Mouse (Mus musculus) kidney, embryonic 16.5 days (tissue): ENCODE results near the gene Atp5s. TPM values are rescaled to one million over a fixed set of nuclear protein-coding genes. Genes with fewer than 3 reads are reported as not detected.

Experiments
- ATAC-seq: fragments of 200-750 bp; cut with Nextera tagmentation; 2 replicates; pipeline ENCODE4 v1.8.0; 2017; ENCODE audit warnings: moderate TSS enrichment; ENCODE audit not compliant: low FRiP score, low TSS enrichment
- H3K27ac ChIP-seq: fragments of 300-500 bp; sonication (generic); 2 replicates; pipeline ENCODE4 v1.5.1; 2014; ENCODE audit warnings: low read length
- H3K27me3 ChIP-seq: fragments of 300-500 bp; sonication (generic); 2 replicates; pipeline ENCODE4 v1.6.1; 2014; ENCODE audit warnings: low read length, control low read depth, mixed read lengths; ENCODE audit not compliant: insufficient read depth
- H3K36me3 ChIP-seq: fragments of 300-500 bp; sonication (generic); 2 replicates; pipeline ENCODE4 v1.6.1; 2014; ENCODE audit warnings: low read length, control low read depth, mixed read lengths; ENCODE audit not compliant: insufficient read depth
- H3K4me1 ChIP-seq: fragments of 300-500 bp; sonication (generic); 2 replicates; pipeline ENCODE4 v1.6.1; 2014; ENCODE audit warnings: low read length, control low read depth, mixed read lengths; ENCODE audit not compliant: insufficient read depth
- H3K4me2 ChIP-seq: fragments of 300-500 bp; sonication (generic); replicated peaks from 2 replicates; pipeline ENCODE4 v1.6.1; 2014; ENCODE audit warnings: low read depth, low read length
- H3K4me3 ChIP-seq: fragments of 300-500 bp; sonication (generic); 2 replicates; pipeline ENCODE4 v1.5.1; 2014; ENCODE audit warnings: mild to moderate bottlenecking, low read length
- H3K9ac ChIP-seq: fragments of 300-500 bp; sonication (generic); replicated peaks from 2 replicates; pipeline ENCODE4 v1.6.1; 2014; ENCODE audit warnings: low read length
- H3K9me3 ChIP-seq: fragments of 300-500 bp; sonication (generic); 2 replicates; pipeline ENCODE4 v1.6.1; 2016; ENCODE audit warnings: low read length, control low read depth
- WGBS: fragments of 180-500 bp; shearing (Covaris S2); extraction: QIAGEN DNeasy Blood & Tissue Kit; methylation state at CpG from one replicate; pipeline ENCODE4 v1.1.7; 2014; 5-methylcytosine and 5-hydroxymethylcytosine counted together
- polyA plus RNA-seq: library from polyadenylated mRNA; unstranded; fragments of >200 nt; fragmentation: Nextera tagmentation; extraction: Ambion mirVana; gene quantifications from 2 replicates; pipeline ENCODE4 v1.2.1, GENCODE M21; 2015

Atp5s gene
- 31.7 and 33.5 TPM in 2 replicates for polyA plus RNA-seq

- Histone ChIP-seq H3K27ac (peak within 1 kb of the TSS; percentile 92), H3K4me3 (peak within 1 kb of the TSS; percentile 63), H3K4me2 (peak within 1 kb of the TSS; percentile 88), H3K36me3 (peaks cover 12% of the 10 kb centered on the region), H3K9ac (peak within 1 kb of the TSS; percentile 78), H3K9me3 (peaks cover 4% of the 10 kb centered on the region), H3K4me1 (peaks cover 10% of the 10 kb centered on the region; the same call in 1 of the 2 replicates), H3K27me3 (no peaks in the 10 kb centered on the region)
- under 1% methylated on average over 58 of the region's 60 CpGs for WGBS
- ATAC-seq = peak; percentile 97
Measured at GRCm38 (mm10) chr12:69724711-69725460, at the start of gene Atp5s, which contains the start of gene L2hgdh. Atp5s (plus strand) TSS chr12:69724950. L2hgdh (minus strand) TSS chr12:69724873.

- no peak for ATAC-seq
- no peak overlapping the region for H3K4me2 ChIP-seq
- no peaks in the 10 kb centered on the region for H3K36me3 ChIP-seq
- no peak overlapping the region for H3K27ac ChIP-seq
- no peak overlapping the region for H3K9ac ChIP-seq
- no peak overlapping the region for H3K4me3 ChIP-seq
- no peaks in the 10 kb centered on the region for H3K9me3 ChIP-seq
- peaks cover 28% of the 10 kb centered on the region for H3K4me1 ChIP-seq
- 89% methylated on average over 4 of the region's 4 CpGs for WGBS
- no peaks in the 10 kb centered on the region for H3K27me3 ChIP-seq
Measured at GRCm38 (mm10) chr12:69676157-69676556, 48.6 kb upstream of the Atp5s start.

GRCm38 (mm10) chr12:69680635-69681565 lies 43.9 kb upstream of the Atp5s start:
- H3K27ac ChIP-seq = peak overlapping the region; percentile 96
- H3K9me3 ChIP-seq = no peaks in the 10 kb centered on the region
- peaks cover 18% of the 10 kb centered on the region for H3K4me1 ChIP-seq
- peak overlapping the region; percentile 66 for H3K4me2 ChIP-seq
- peak overlapping the region; percentile 85 for H3K4me3 ChIP-seq
- no peaks in the 10 kb centered on the region for H3K36me3 ChIP-seq
- ATAC-seq = no peak
- under 1% methylated on average over 56 of the region's 56 CpGs for WGBS
- peak overlapping the region; percentile 95 for H3K9ac ChIP-seq
- no peaks in the 10 kb centered on the region for H3K27me3 ChIP-seq

DNA sequence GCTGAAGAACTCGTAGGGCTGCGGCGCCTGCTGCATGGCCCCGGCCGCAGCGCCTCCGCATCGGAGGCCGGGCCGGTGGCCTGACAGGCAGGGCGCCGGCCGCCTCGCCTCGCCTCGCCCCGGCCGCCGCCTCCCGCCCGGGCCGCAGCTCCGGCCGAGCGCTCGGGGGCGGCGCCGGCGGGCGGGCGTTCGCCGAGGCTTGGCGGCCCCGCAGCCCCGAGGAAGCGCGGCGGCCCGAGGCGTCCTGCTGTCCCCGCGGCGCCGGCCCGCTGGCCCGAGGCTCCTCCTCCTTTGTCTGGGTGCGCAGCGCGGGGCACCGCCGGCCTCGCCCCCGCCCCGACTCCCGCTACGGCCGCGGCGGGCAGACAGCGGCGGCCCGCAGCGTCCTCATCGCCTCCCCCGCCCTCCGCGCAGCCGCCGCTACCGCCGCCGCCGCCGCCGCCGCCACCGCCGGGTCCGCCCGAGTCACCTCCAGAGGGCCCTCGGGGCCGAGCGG lies 43.1 kb upstream of the Atp5s start, which contains the start of gene Sos2:
Gene Sos2 (minus strand): TSS at position 287 of the 496 bp plus-strand sequence.
- H3K4me3 ChIP-seq = peak within 1 kb of the TSS; percentile 85
- H3K27me3 ChIP-seq = no peaks in the 10 kb centered on the region
- 0% methylated on average over 26 of the region's 85 CpGs for WGBS
- no peaks in the 10 kb centered on the region for H3K36me3 ChIP-seq
- peak within 1 kb of the TSS; percentile 96 for H3K27ac ChIP-seq
- H3K9ac ChIP-seq = peak within 1 kb of the TSS; percentile 95
- H3K9me3 ChIP-seq = no peaks in the 10 kb centered on the region
- peak within 1 kb of the TSS; percentile 66 for H3K4me2 ChIP-seq
- ATAC-seq = peak; percentile 87
- peaks cover 18% of the 10 kb centered on the region for H3K4me1 ChIP-seq

DNA sequence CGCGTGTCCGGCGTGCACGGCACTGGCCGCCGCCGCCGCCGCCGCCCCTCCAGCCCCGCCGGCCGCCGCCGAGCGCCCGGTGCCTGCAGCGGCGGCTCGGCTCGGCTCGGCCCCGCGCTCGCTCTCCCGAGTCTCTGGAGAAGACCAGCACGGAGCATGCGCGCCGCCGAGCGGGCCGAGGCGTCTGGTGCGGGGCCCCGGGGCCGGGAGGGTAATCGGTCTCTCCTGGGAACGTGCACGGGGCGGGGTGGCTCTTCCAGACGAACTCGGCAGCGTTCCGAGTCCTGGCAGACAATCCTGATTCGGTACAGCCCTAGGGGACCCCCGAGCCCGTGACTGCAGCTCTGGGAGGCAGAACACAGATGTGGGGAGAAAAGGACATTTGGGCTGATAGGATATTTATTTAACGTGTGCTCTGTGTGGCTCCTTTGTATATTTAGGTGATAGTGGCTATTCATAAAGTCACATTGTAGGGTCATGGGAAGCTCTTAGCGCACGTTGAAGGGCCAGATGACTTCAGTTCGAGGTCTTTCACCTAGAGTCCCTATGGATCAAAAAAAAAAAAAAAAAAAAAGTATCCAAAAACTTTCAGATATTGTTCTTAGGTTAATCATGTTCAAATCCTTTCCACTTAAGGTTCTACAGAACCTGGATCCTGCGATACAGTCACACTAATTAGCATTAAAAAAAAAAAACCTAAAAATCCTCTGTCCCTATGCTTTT lies 42.5 kb upstream of the Atp5s start:
- H3K4me3 ChIP-seq = peak overlapping the region; percentile 85
- no peaks in the 10 kb centered on the region for H3K27me3 ChIP-seq
- peak; percentile 91 for ATAC-seq
- H3K36me3 ChIP-seq = no peaks in the 10 kb centered on the region
- under 1% methylated on average over 28 of the region's 54 CpGs for WGBS
- H3K9ac ChIP-seq = peak overlapping the region; percentile 95
- H3K27ac ChIP-seq = peak overlapping the region; percentile 96
- peak overlapping the region; percentile 66 for H3K4me2 ChIP-seq
- peaks cover 18% of the 10 kb centered on the region for H3K4me1 ChIP-seq
- H3K9me3 ChIP-seq = no peaks in the 10 kb centered on the region

DNA sequence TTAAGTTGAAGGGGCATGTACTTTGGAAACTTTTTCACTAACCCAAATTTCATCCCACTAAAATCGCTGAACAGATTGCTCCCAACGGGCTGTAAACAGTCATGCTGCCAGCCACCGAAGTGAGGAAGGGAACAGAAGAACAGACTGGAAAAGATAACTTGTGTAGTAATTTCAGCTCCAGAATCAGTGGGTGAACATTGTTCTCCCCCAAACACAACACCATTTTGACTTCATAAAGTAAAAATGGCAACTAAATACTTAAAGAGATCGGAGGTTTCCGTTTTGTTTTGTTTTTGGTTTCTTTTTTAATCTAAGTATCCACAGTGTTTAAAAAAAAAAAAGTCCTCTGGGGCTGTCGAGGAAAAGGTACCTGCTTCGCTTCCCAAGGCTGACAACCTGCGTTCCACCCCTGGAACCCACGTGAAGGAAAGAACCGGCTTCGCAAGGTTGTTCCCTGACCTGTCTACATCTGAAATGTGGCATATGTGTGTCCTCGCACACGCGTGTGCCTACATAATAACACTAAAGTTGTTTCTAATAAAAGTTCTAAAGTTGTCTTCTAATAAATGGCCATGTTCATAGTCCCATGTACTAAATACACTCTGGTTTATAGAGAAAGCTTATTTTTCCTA lies 41.8 kb upstream of the Atp5s start:
- Histone ChIP-seq H3K36me3 (no peaks in the 10 kb centered on the region), H3K27me3 (no peaks in the 10 kb centered on the region), H3K4me1 (peaks cover 15% of the 10 kb centered on the region), H3K9ac (0 out of 2 replicates have a peak overlapping the region, but pooled peaks have one; percentile 17), H3K9me3 (no peaks in the 10 kb centered on the region; the same call in 1 of the 2 replicates), H3K4me2 (peak overlapping the region; percentile 66), H3K4me3 (peak overlapping the region; percentile 85; the same call in 1 of the 2 replicates), H3K27ac (no peak overlapping the region)
- WGBS = 43% methylated on average over 14 of the region's 14 CpGs
- no peak for ATAC-seq

DNA sequence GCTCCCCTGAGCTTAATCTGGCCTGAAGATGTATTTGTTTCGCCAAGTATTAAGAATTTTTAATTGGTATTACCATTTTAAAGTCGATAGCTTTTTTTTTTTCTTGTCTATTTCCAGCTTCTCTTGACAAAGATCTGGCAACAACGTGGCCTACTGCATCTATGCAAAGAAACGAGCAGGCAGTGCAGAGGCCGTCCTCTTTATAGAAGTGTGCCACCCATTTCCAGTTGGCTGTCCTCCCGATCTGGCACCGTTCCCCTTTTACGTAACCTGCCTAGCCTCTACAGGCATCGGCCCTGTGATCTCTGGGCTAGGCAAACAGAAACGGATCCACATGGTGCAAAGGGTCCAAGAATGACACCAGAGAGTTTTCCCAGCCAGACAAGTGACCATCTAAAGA lies 41.2 kb upstream of the Atp5s start:
- no peaks in the 10 kb centered on the region for H3K36me3 ChIP-seq
- no peak overlapping the region for H3K4me2 ChIP-seq
- H3K27ac ChIP-seq = no peak overlapping the region
- peaks cover 15% of the 10 kb centered on the region for H3K4me1 ChIP-seq
- WGBS = 41% methylated on average over 10 of the region's 10 CpGs
- H3K4me3 ChIP-seq = no peak overlapping the region
- ATAC-seq = no peak
- H3K9me3 ChIP-seq = no peaks in the 10 kb centered on the region; the same call in 1 of the 2 replicates
- no peaks in the 10 kb centered on the region for H3K27me3 ChIP-seq
- no peak overlapping the region for H3K9ac ChIP-seq

DNA sequence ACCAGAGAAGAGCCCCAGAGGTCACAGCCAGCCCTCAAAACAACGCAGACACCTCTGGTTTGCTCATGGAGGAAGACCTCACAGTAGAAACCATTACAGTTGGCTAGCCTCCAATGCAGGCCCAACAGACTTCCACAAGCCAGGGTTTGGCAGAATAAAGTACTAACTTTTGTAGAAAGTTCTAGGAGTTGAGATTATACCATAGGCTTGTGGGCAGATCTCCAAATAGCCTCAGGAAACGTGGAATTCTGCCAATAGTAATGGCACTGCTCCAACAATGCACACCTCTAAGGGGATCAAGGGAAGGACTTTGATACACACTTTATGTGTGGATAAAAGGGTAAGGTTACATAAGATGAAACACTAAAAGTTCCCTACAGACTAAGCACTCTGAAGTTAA lies 36.4 kb upstream of the Atp5s start:
- no peak overlapping the region for H3K27ac ChIP-seq
- H3K36me3 ChIP-seq = no peaks in the 10 kb centered on the region
- H3K9ac ChIP-seq = no peak overlapping the region
- 0 out of 2 replicates have a peak, but pooled peaks have one; percentile 15 for ATAC-seq
- H3K4me1 ChIP-seq = no peaks in the 10 kb centered on the region
- no peak overlapping the region for H3K4me3 ChIP-seq
- 43% methylated on average over 2 of the region's 2 CpGs for WGBS
- H3K4me2 ChIP-seq = no peak overlapping the region
- no peaks in the 10 kb centered on the region for H3K27me3 ChIP-seq
- no peaks in the 10 kb centered on the region; the same call in 1 of the 2 replicates for H3K9me3 ChIP-seq

- H3K4me2 ChIP-seq = no peak overlapping the region
- H3K4me1 ChIP-seq = no peaks in the 10 kb centered on the region
- no peaks in the 10 kb centered on the region; the same call in 1 of the 2 replicates for H3K9me3 ChIP-seq
- no peaks in the 10 kb centered on the region for H3K27me3 ChIP-seq
- no peak overlapping the region for H3K27ac ChIP-seq
- ATAC-seq = no peak
- no peak overlapping the region for H3K9ac ChIP-seq
- H3K4me3 ChIP-seq = no peak overlapping the region
- no peaks in the 10 kb centered on the region for H3K36me3 ChIP-seq
Measured at GRCm38 (mm10) chr12:69689094-69689493, 35.7 kb upstream of the Atp5s start.
